ENCODE assay signal across 10 mouse cellular contexts in genomic region chr11:75016309-75016860, GRCm38 (mm10).
DNase-seq lines count a peak whose midpoint lies in the region; ATAC-seq and TF ChIP-seq lines count a peak whose summit lies in the region.
"Had no signal": no experiment of that assay in that cellular context is flagged by ENCODE, and none has a peak within 500 bp of the region (broad histone marks: within the 10 kb centered on the region; RNA-seq: fewer than 3 reads in every experiment).

No protein-coding gene starts in this region.

- H3K4me2 ChIP-seq in heart, embryonic 15.5 days = no peak overlapping the region
- H3K4me2 ChIP-seq in limb, embryonic 11.5 days (ENCODE audit: low read depth, severe bottlenecking) = no peak overlapping the region

- no peak for DNase-seq in heart, adult 18-20 months
- no peak for DNase-seq in testis, postnatal 10 days (ENCODE audit: low spot score)
- no peak for DNase-seq in limb, embryonic 11.5 days (ENCODE audit: low spot score)
- DNase-seq in right cerebral cortex, postnatal 25 days = no peak
- DNase-seq in embryo, embryonic 10 days (ENCODE audit: low spot score) = no peak
- no peak for DNase-seq in spleen, postnatal 10 days (ENCODE audit: low spot score in 2 of 2)
- DNase-seq: kidney, postnatal 10 days had no signal

- ATAC-seq in heart, embryonic 15.5 days (replicated peaks; ENCODE audit: insufficient number of reproducible peaks, insufficient read depth, low FRiP score, low read depth) = no peak
- no peak for ATAC-seq in limb, embryonic 11.5 days (ENCODE audit: insufficient number of reproducible peaks, low FRiP score, low TSS enrichment, low read depth)
- ATAC-seq: forebrain, embryonic 14.5 days had no signal

- TF ChIP-seq POLR2A in testis, adult 2 months (IDR thresholded peaks at IDR 0.05; ENCODE audit: control insufficient read depth, low read depth, low read length) = no peak

- H3K27ac ChIP-seq in heart, embryonic 15.5 days = peak overlapping the region; percentile 94
- H3K27ac ChIP-seq in testis, adult 2 months (ENCODE audit: control insufficient read depth, insufficient read depth, low read depth, low read length) = peak overlapping the region; percentile 78
- peak overlapping the region; percentile 47; the same call in 1 of the 2 replicates for H3K27ac ChIP-seq in limb, embryonic 11.5 days (replicated peaks; ENCODE audit: low read depth, low read length)

- WGBS in heart, embryonic 15.5 days = 75% methylated on average over 5 of the region's 5 CpGs
- 79% methylated on average over 5 of the region's 5 CpGs for WGBS in limb, embryonic 11.5 days

- no peak overlapping the region for H3K4me3 ChIP-seq in heart, embryonic 15.5 days
- no peak overlapping the region for H3K4me3 ChIP-seq in testis, adult 2 months (ENCODE audit: control insufficient read depth, low read depth, low read length)
- H3K4me3 ChIP-seq in limb, embryonic 11.5 days (ENCODE audit: low read depth, low read length) = no peak overlapping the region

- no peaks in the 10 kb centered on the region for H3K9me3 ChIP-seq in heart, embryonic 15.5 days (replicated peaks)
- H3K9me3 ChIP-seq in limb, embryonic 11.5 days (ENCODE audit: control insufficient read depth, low read length) = no peaks in the 10 kb centered on the region

- peaks cover 55% of the 10 kb centered on the region for H3K4me1 ChIP-seq in heart, embryonic 15.5 days (replicated peaks)
- H3K4me1 ChIP-seq in testis, adult 2 months (ENCODE audit: control insufficient read depth, insufficient read depth, low read length) = peaks cover 7% of the 10 kb centered on the region
- peaks cover 32% of the 10 kb centered on the region for H3K4me1 ChIP-seq in limb, embryonic 11.5 days (ENCODE audit: control insufficient read depth, insufficient read depth, low read length)

- no peaks in the 10 kb centered on the region for H3K27me3 ChIP-seq in heart, embryonic 15.5 days
- no peaks in the 10 kb centered on the region for H3K27me3 ChIP-seq in testis, adult 2 months (ENCODE audit: control insufficient read depth, insufficient read depth, low read length)
- no peaks in the 10 kb centered on the region for H3K27me3 ChIP-seq in limb, embryonic 11.5 days (ENCODE audit: control insufficient read depth, insufficient read depth, low read length)

- H3K36me3 ChIP-seq in heart, embryonic 15.5 days = no peaks in the 10 kb centered on the region
- H3K36me3 ChIP-seq in testis, adult 2 months (ENCODE audit: control insufficient read depth, insufficient read depth, low read length) = no peaks in the 10 kb centered on the region
- no peaks in the 10 kb centered on the region for H3K36me3 ChIP-seq in limb, embryonic 11.5 days (ENCODE audit: control insufficient read depth, insufficient read depth, low read length)

- no peak for TF ChIP-seq CTCF in testis, adult 2 months (IDR thresholded peaks at IDR 0.05; ENCODE audit: control insufficient read depth, insufficient read depth, insufficient replicate concordance, low read depth, low read length)

- H3K9ac ChIP-seq in heart, embryonic 15.5 days = no peak overlapping the region
- H3K9ac ChIP-seq in limb, embryonic 11.5 days (ENCODE audit: low read length) = no peak overlapping the region
